Mouse (Mus musculus) lung, embryonic 15.5 days (tissue): ENCODE data around the gene Trmt1. TPM values are rescaled to one million over a fixed set of nuclear protein-coding genes. Genes with fewer than 3 reads are reported as not detected.

Experiments used
- ATAC-seq: fragments of 200-750 bp; cut with Nextera tagmentation; 2 replicates; pipeline ENCODE4 v1.8.0; 2017; ENCODE audit warnings: moderate number of reproducible peaks, borderline replicate concordance; ENCODE audit not compliant: low FRiP score, low TSS enrichment; ENCODE audit errors: extremely low read depth
- H3K27ac ChIP-seq: fragments of 300-500 bp; sonication (generic); 2 replicates; pipeline ENCODE4 v1.5.1; 2015; ENCODE audit warnings: moderate library complexity, mild to moderate bottlenecking, inconsistent platforms
- H3K27me3 ChIP-seq: fragments of 300-500 bp; sonication (generic); 2 replicates; pipeline ENCODE4 v1.6.1; 2015; ENCODE audit warnings: inconsistent platforms
- H3K36me3 ChIP-seq: fragments of 300-500 bp; sonication (generic); 2 replicates; pipeline ENCODE4 v1.6.1; 2015; ENCODE audit warnings: inconsistent platforms
- H3K4me1 ChIP-seq: fragments of 300-500 bp; sonication (generic); 2 replicates; pipeline ENCODE4 v1.6.1; 2015; ENCODE audit warnings: inconsistent platforms
- H3K4me2 ChIP-seq: fragments of 300-500 bp; sonication (generic); 2 replicates; pipeline ENCODE4 v1.6.1; 2015; ENCODE audit warnings: inconsistent platforms, mild to moderate bottlenecking, moderate library complexity
- H3K4me3 ChIP-seq: fragments of 300-500 bp; sonication (generic); 2 replicates; pipeline ENCODE4 v1.5.1; 2015; ENCODE audit warnings: mild to moderate bottlenecking, inconsistent platforms
- H3K9ac ChIP-seq: fragments of 300-500 bp; sonication (generic); 2 replicates; pipeline ENCODE4 v1.6.1; 2015; ENCODE audit warnings: inconsistent platforms
- H3K9me3 ChIP-seq: fragments of 300-500 bp; sonication (generic); 2 replicates; pipeline ENCODE4 v1.6.1; 2016; ENCODE audit warnings: inconsistent platforms
- WGBS: fragments of 180-500 bp; shearing (Covaris S2); methylation state at CpG from one replicate; pipeline ENCODE4 v1.1.7; 2015; 5-methylcytosine and 5-hydroxymethylcytosine counted together
- polyA plus RNA-seq: library from polyadenylated mRNA; unstranded; fragments of >200 nt; fragmentation: Nextera tagmentation; extraction: Ambion mirVana; gene quantifications from 2 replicates; pipeline ENCODE4 v1.2.1, GENCODE M21; 2015

The Trmt1 gene
- polyA plus RNA-seq, 1 experiment from 2014 or later, result 58.4 TPM

- 81% methylated on average over 5 of the region's 5 CpGs for WGBS
- H3K4me1 ChIP-seq, result peaks cover 63% of the 10 kb centered on the region
- H3K4me3 ChIP-seq, result no peak overlapping the region
- H3K36me3 ChIP-seq, result peaks cover 55% of the 10 kb centered on the region
- no peaks in the 10 kb centered on the region for H3K27me3 ChIP-seq
- no peak overlapping the region for H3K9ac ChIP-seq
- no peaks in the 10 kb centered on the region for H3K9me3 ChIP-seq
- no peak overlapping the region for H3K4me2 ChIP-seq
- no peak overlapping the region for H3K27ac ChIP-seq
- no peak for ATAC-seq
Observed at GRCm38 (mm10) chr8:84718476-84718875, 32.4 kb downstream of the Trmt1 start.

GRCm38 (mm10) chr8:84718959-84719690 is 33.0 kb downstream of the Trmt1 start:
- H3K9ac ChIP-seq, result no peak overlapping the region
- no peak overlapping the region for H3K4me3 ChIP-seq
- H3K27ac ChIP-seq, result no peak overlapping the region
- no peak for ATAC-seq
- H3K36me3 ChIP-seq, result peaks cover 53% of the 10 kb centered on the region
- no peaks in the 10 kb centered on the region for H3K9me3 ChIP-seq
- H3K4me1 ChIP-seq, result peaks cover 63% of the 10 kb centered on the region
- no peak overlapping the region for H3K4me2 ChIP-seq
- no peaks in the 10 kb centered on the region for H3K27me3 ChIP-seq
- 74% methylated on average over 5 of the region's 5 CpGs for WGBS

DNA sequence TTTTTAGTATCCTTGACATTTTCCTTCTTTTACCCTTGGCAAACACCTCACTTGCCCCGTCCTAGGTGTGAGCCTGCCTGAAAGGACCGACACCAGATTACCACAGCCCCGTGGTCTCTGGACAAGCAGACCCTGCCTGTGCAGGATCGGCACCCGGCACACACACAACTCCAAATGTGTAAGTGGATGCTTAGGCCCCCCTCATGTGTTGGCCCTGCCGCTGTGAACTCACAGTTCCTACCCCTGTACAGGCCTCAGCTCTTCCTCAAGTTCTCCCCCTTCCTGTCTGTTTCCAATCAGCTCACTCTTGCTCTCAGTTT is 36.4 kb downstream of the Trmt1 start:
- peaks cover 78% of the 10 kb centered on the region for H3K4me1 ChIP-seq

GRCm38 (mm10) chr8:84722850-84723570 is 36.9 kb downstream of the Trmt1 start, which contains the start of gene G430095P16Rik:
TSS of gene G430095P16Rik (plus strand) at chr8:84723007.
- Histone ChIP-seq H3K9me3 (no peaks in the 10 kb centered on the region), H3K4me1 (peaks cover 83% of the 10 kb centered on the region), H3K9ac (peak within 1 kb of the TSS; percentile 23), H3K4me3 (peak within 1 kb of the TSS; percentile 8; the same call in 1 of the 2 replicates), H3K27ac (peak within 1 kb of the TSS; percentile 98), H3K36me3 (peaks cover 54% of the 10 kb centered on the region), H3K27me3 (no peaks in the 10 kb centered on the region), H3K4me2 (peak within 1 kb of the TSS; percentile 38)
- peak; percentile 88 for ATAC-seq
- 2% methylated on average over 10 of the region's 10 CpGs for WGBS

More for the DNA sequence above, 36.4 kb downstream of the Trmt1 start:
- H3K9ac ChIP-seq, result peak overlapping the region; percentile 23; the same call in 1 of the 2 replicates
- ATAC-seq, result no peak; the same call in 1 of the 2 replicates
- no peaks in the 10 kb centered on the region for H3K9me3 ChIP-seq
- peak overlapping the region; percentile 38; the same call in 1 of the 2 replicates for H3K4me2 ChIP-seq
- peak overlapping the region; percentile 98 for H3K27ac ChIP-seq
- 33% methylated on average over 6 of the region's 6 CpGs for WGBS
- no peaks in the 10 kb centered on the region for H3K27me3 ChIP-seq
- H3K36me3 ChIP-seq, result peaks cover 58% of the 10 kb centered on the region
- no peak overlapping the region for H3K4me3 ChIP-seq

- H3K36me3 ChIP-seq, result peaks cover 52% of the 10 kb centered on the region
- H3K4me2 ChIP-seq, result peak overlapping the region; percentile 38
- H3K27me3 ChIP-seq, result no peaks in the 10 kb centered on the region
- peak overlapping the region; percentile 98 for H3K27ac ChIP-seq
- H3K9ac ChIP-seq, result peak overlapping the region; percentile 23
- WGBS, result 24% methylated on average over 7 of the region's 7 CpGs
- 0 out of 2 replicates have a peak overlapping the region, but pooled peaks have one; percentile 8 for H3K4me3 ChIP-seq
- H3K4me1 ChIP-seq, result peaks cover 88% of the 10 kb centered on the region
- H3K9me3 ChIP-seq, result no peaks in the 10 kb centered on the region
- ATAC-seq, result no peak; the same call in 1 of the 2 replicates
Observed at GRCm38 (mm10) chr8:84723571-84723900, 37.4 kb downstream of the Trmt1 start.

GRCm38 (mm10) chr8:84724683-84725082 is 38.6 kb downstream of the Trmt1 start:
- ATAC-seq, result no peak
- WGBS, result 46% methylated on average over 9 of the region's 9 CpGs
- H3K4me2 ChIP-seq, result no peak overlapping the region
- H3K27me3 ChIP-seq, result no peaks in the 10 kb centered on the region
- H3K9ac ChIP-seq, result no peak overlapping the region
- H3K4me3 ChIP-seq, result no peak overlapping the region
- no peak overlapping the region for H3K27ac ChIP-seq
- no peaks in the 10 kb centered on the region for H3K9me3 ChIP-seq
- peaks cover 42% of the 10 kb centered on the region for H3K36me3 ChIP-seq
- peaks cover 90% of the 10 kb centered on the region for H3K4me1 ChIP-seq

DNA sequence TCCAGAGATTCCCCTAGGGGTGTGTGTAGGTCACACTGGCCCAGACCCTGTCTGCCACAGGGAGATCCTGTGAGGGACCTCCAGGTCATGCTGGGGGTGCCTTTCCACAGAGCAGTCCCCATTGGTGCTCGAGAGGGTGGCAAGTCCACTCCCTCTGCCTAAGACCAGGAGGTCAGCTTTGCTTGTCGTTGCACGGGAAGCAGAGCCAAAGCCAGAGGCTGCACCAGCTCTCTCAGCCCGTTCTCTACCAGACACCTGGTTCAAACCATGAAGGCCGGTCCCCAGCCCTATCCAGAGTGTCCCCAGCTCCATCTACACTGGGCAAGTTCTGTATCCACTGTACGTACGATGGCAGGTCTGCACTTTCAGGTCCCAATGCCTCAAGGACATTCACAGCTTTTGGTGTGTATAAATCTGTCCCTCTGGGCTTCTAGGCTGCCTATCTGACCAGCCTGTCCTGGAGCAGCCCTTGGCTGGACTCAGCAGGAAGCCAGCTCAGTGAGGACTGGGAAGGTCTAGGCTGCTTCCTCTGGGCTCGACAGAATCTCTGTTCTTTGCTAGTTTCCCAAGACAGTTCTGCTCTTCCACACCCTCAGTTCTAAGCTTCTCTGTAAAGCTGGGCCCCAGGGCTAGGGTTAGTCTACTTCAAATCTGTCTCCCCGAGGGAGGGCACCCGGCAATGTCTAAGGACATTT is 39.3 kb downstream of the Trmt1 start:
- no peak overlapping the region for H3K4me2 ChIP-seq
- no peaks in the 10 kb centered on the region for H3K27me3 ChIP-seq
- ATAC-seq, result no peak
- H3K9ac ChIP-seq, result peak overlapping the region; percentile 16; the same call in 1 of the 2 replicates
- H3K4me1 ChIP-seq, result peaks cover 93% of the 10 kb centered on the region
- H3K27ac ChIP-seq, result peak overlapping the region; percentile 60
- peaks cover 35% of the 10 kb centered on the region for H3K36me3 ChIP-seq
- no peak overlapping the region for H3K4me3 ChIP-seq
- H3K9me3 ChIP-seq, result no peaks in the 10 kb centered on the region
- 54% methylated on average over 10 of the region's 10 CpGs for WGBS

DNA sequence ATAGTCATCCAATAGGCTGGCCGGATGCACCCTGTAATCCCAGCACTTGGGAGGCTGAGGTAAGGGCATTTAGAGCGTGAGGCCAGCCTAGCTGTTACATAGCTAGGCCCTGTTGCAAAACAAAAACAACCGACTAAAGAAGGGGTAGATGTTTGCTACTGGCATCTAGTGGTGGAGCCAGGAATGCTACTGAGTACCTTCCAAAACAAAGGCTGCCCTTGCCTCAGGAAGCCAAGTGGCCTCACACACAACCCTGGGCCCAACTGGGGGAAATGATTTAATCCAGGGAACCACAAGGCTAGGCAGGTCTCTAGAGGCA is 39.8 kb downstream of the Trmt1 start:
- Histone ChIP-seq H3K27me3 (no peaks in the 10 kb centered on the region), H3K9me3 (no peaks in the 10 kb centered on the region), H3K4me1 (peaks cover 95% of the 10 kb centered on the region), H3K36me3 (peaks cover 30% of the 10 kb centered on the region), H3K9ac (0 out of 2 replicates have a peak overlapping the region, but pooled peaks have one; percentile 16), H3K4me3 (no peak overlapping the region), H3K4me2 (no peak overlapping the region), H3K27ac (peak overlapping the region; percentile 60)
- 21% methylated on average over 3 of the region's 3 CpGs for WGBS
- no peak for ATAC-seq

- H3K27me3 ChIP-seq, result no peaks in the 10 kb centered on the region
- 0 out of 2 replicates have a peak, but pooled peaks have one; percentile 29 for ATAC-seq
- H3K9ac ChIP-seq, result no peak overlapping the region
- H3K27ac ChIP-seq, result peak overlapping the region; percentile 76
- H3K4me1 ChIP-seq, result peaks cover 99% of the 10 kb centered on the region
- no peak overlapping the region for H3K4me3 ChIP-seq
- H3K4me2 ChIP-seq, result no peak overlapping the region
- 51% methylated on average over 3 of the region's 3 CpGs for WGBS
- H3K9me3 ChIP-seq, result no peaks in the 10 kb centered on the region
- H3K36me3 ChIP-seq, result peaks cover 18% of the 10 kb centered on the region; the same call in 1 of the 2 replicates
Observed at GRCm38 (mm10) chr8:84728474-84728873, 42.4 kb downstream of the Trmt1 start.

- H3K4me3 ChIP-seq, result no peak overlapping the region
- H3K9me3 ChIP-seq, result no peaks in the 10 kb centered on the region
- H3K9ac ChIP-seq, result no peak overlapping the region
- no peaks in the 10 kb centered on the region for H3K27me3 ChIP-seq
- WGBS, result 78% methylated on average over 16 of the region's 16 CpGs
- H3K4me1 ChIP-seq, result peaks cover 95% of the 10 kb centered on the region
- peaks cover 18% of the 10 kb centered on the region; the same call in 1 of the 2 replicates for H3K36me3 ChIP-seq
- no peak for ATAC-seq
- peak overlapping the region; percentile 76 for H3K27ac ChIP-seq
- H3K4me2 ChIP-seq, result no peak overlapping the region
Observed at GRCm38 (mm10) chr8:84729921-84730362, 43.8 kb downstream of the Trmt1 start.

GRCm38 (mm10) chr8:84730541-84731370 is 44.6 kb downstream of the Trmt1 start:
- H3K4me1 ChIP-seq, result peaks cover 94% of the 10 kb centered on the region
- H3K4me2 ChIP-seq, result peak overlapping the region; percentile 2; the same call in 1 of the 2 replicates
- H3K9ac ChIP-seq, result no peak overlapping the region
- 25% methylated on average over 9 of the region's 9 CpGs for WGBS
- H3K9me3 ChIP-seq, result no peaks in the 10 kb centered on the region
- H3K4me3 ChIP-seq, result no peak overlapping the region
- peak overlapping the region; percentile 76 for H3K27ac ChIP-seq
- H3K27me3 ChIP-seq, result no peaks in the 10 kb centered on the region
- peaks cover 12% of the 10 kb centered on the region; the same call in 1 of the 2 replicates for H3K36me3 ChIP-seq
- ATAC-seq, result peak; percentile 44; the same call in 1 of the 2 replicates
